Mouse (Mus musculus) embryonic facial prominence, embryonic 11.5 days (tissue): ENCODE data around the gene Rasl2-9. TPM values are rescaled to one million over a fixed set of nuclear protein-coding genes. Genes with fewer than 3 reads are reported as not detected.
"Not testable (repeated sequence)": the region's sequence is repeated elsewhere in the genome, so short reads cannot be mapped to it uniquely, and the experiment has no call there.

Experiments used
- ATAC-seq: fragments of 200-750 bp; cut with Nextera tagmentation; replicated peaks from 2 replicates; pipeline ENCODE4 v1.8.0; 2017; ENCODE audit warnings: low read depth; ENCODE audit not compliant: insufficient number of reproducible peaks, low FRiP score, low TSS enrichment
- DNase-seq: peaks from one replicate; pipeline ENCODE4 v3.0.0-alpha.2; 2015; ENCODE audit warnings: low spot score
- H3K27ac ChIP-seq: fragments of 300-500 bp; sonication (generic); replicated peaks from 2 replicates; pipeline ENCODE4 v1.5.1; 2014; ENCODE audit warnings: mild to moderate bottlenecking, low read depth, low read length, control low read depth
- H3K27me3 ChIP-seq: fragments of 300-500 bp; sonication (generic); 2 replicates; pipeline ENCODE4 v1.6.1; 2014; ENCODE audit warnings: mild to moderate bottlenecking, low read length, moderate library complexity, mixed read lengths; ENCODE audit not compliant: control insufficient read depth, insufficient read depth
- H3K36me3 ChIP-seq: fragments of 300-500 bp; sonication (generic); replicated peaks from 2 replicates; pipeline ENCODE4 v1.6.1; 2014; ENCODE audit warnings: low read depth, mild to moderate bottlenecking, low read length, moderate library complexity, mixed read lengths; ENCODE audit not compliant: control insufficient read depth, insufficient read depth
- H3K4me1 ChIP-seq: fragments of 300-500 bp; sonication (generic); 2 replicates; pipeline ENCODE4 v1.6.1; 2014; ENCODE audit warnings: low read length, mixed read lengths; ENCODE audit not compliant: control insufficient read depth, insufficient read depth
- H3K4me2 ChIP-seq: fragments of 300-500 bp; sonication (generic); 2 replicates; pipeline ENCODE4 v1.6.1; 2014; ENCODE audit warnings: low read depth, mild to moderate bottlenecking, control low read depth, low read length, moderate library complexity
- H3K4me3 ChIP-seq: fragments of 300-500 bp; sonication (generic); 2 replicates; pipeline ENCODE4 v1.5.1; 2014; ENCODE audit warnings: low read depth, low read length, control low read depth
- H3K9ac ChIP-seq: fragments of 300-500 bp; sonication (generic); replicated peaks from 2 replicates; pipeline ENCODE4 v1.6.1; 2014; ENCODE audit warnings: mild to moderate bottlenecking, control low read depth, low read length
- H3K9me3 ChIP-seq: fragments of 300-500 bp; sonication (generic); replicated peaks from 2 replicates; pipeline ENCODE4 v1.6.1; 2016; ENCODE audit warnings: mild to moderate bottlenecking, low read length, inconsistent platforms, mixed read lengths; ENCODE audit not compliant: control insufficient read depth
- WGBS: fragments of 180-500 bp; shearing (Covaris S2); extraction: QIAGEN DNeasy Blood & Tissue Kit; methylation state at CpG from one replicate; pipeline ENCODE4 v1.1.7; 2014; 5-methylcytosine and 5-hydroxymethylcytosine counted together
- microRNA-seq: library from miRNA; unstranded; fragments of <30 nt; microRNA quantifications from one replicate; pipeline ENCODE4, GENCODE M21; 2016; ENCODE audit warnings: borderline number of aligned reads
- polyA plus RNA-seq: library from polyadenylated mRNA; unstranded; fragments of >200 nt; fragmentation: Nextera tagmentation; extraction: Ambion mirVana; gene quantifications from 2 replicates; pipeline ENCODE4 v1.2.1, GENCODE M21; 2014

Gene Rasl2-9
- polyA plus RNA-seq, 1 experiment from 2014 or later = 0.28 TPM

GRCm38 (mm10) chr7:5079365-5080009, 46.3 kb downstream of the Rasl2-9 start:
- H3K4me3 ChIP-seq = peak overlapping the region; percentile 98
- not testable (repeated sequence) for H3K27me3 ChIP-seq, H3K27ac ChIP-seq, H3K4me1 ChIP-seq, H3K9ac ChIP-seq, DNase-seq, H3K9me3 ChIP-seq, H3K36me3 ChIP-seq
- WGBS = 42% methylated on average over 9 of the region's 13 CpGs
- peak; percentile 50 for ATAC-seq
- peak overlapping the region; percentile 27; the same call in 1 of the 2 replicates for H3K4me2 ChIP-seq

- H3K9ac ChIP-seq = no peak overlapping the region
- no peaks in the 10 kb centered on the region for H3K4me1 ChIP-seq
- no peaks in the 10 kb centered on the region for H3K9me3 ChIP-seq
- no peaks in the 10 kb centered on the region for H3K27me3 ChIP-seq
- H3K36me3 ChIP-seq = peaks cover 27% of the 10 kb centered on the region
- no peak overlapping the region for H3K27ac ChIP-seq
- 95% methylated on average over 2 of the region's 2 CpGs for WGBS
- ATAC-seq = no peak
- no peak for DNase-seq
- no peak overlapping the region for H3K4me2 ChIP-seq
- no peak overlapping the region for H3K4me3 ChIP-seq
These were observed 48.8 kb downstream of the Rasl2-9 start for GRCm38 (mm10) chr7:5076931-5077330.

- no peak for ATAC-seq
- no peaks in the 10 kb centered on the region for H3K4me1 ChIP-seq
- 90% methylated on average over 5 of the region's 5 CpGs for WGBS
These were observed 50.8 kb downstream of the Rasl2-9 start for GRCm38 (mm10) chr7:5074984-5075383.

More at GRCm38 (mm10) chr7:5074984-5075383, 50.8 kb downstream of the Rasl2-9 start:
- no peak overlapping the region for H3K27ac ChIP-seq
- H3K4me2 ChIP-seq = no peak overlapping the region
- no peaks in the 10 kb centered on the region for H3K9me3 ChIP-seq
- no peak overlapping the region for H3K4me3 ChIP-seq
- no peak overlapping the region for H3K9ac ChIP-seq
- no peak for DNase-seq
- H3K27me3 ChIP-seq = no peaks in the 10 kb centered on the region
- H3K36me3 ChIP-seq = peaks cover 39% of the 10 kb centered on the region

Small RNA genes lying within 50 kb of the gene (microRNA-seq; reads per million reads assigned to microRNA genes)
- gene Gm26217 = not detected

Other genes with a start within 250 kb of the Rasl2-9 start
- 0.70 and 0.72 TPM in 2 replicates for gene Isoc2a, start 248.8 kb downstream of the Rasl2-9 start, polyA plus RNA-seq
- 0.27 TPM in 1 of 2 replicates, not detected in the other for gene Gm36210, start 219.4 kb downstream of the Rasl2-9 start, polyA plus RNA-seq
- 2.5 and 3.6 TPM in 2 replicates for gene Zfp628, start 210.7 kb downstream of the Rasl2-9 start, polyA plus RNA-seq
- gene Nat14, start 203.9 kb downstream of the Rasl2-9 start, polyA plus RNA-seq = 2.7 and 2.8 TPM in 2 replicates
- gene Ssc5d, start 200.2 kb downstream of the Rasl2-9 start, polyA plus RNA-seq = 0.97 and 1.2 TPM in 2 replicates
- 0.21 TPM in 1 of 2 replicates, not detected in the other for gene Sbk2, start 161.5 kb downstream of the Rasl2-9 start, polyA plus RNA-seq
- gene Sbk3, start 154.8 kb downstream of the Rasl2-9 start, polyA plus RNA-seq = 0.06 TPM in 1 of 2 replicates, not detected in the other
- gene Zfp579, start 129.8 kb downstream of the Rasl2-9 start, polyA plus RNA-seq = 25.3 and 28.4 TPM in 2 replicates
- 7.5 and 9.4 TPM in 2 replicates for gene Zfp524, start 111.5 kb downstream of the Rasl2-9 start, polyA plus RNA-seq
- gene Fiz1, start 111.3 kb downstream of the Rasl2-9 start, polyA plus RNA-seq = 42.5 and 43.0 TPM in 2 replicates
- gene Gm44973, start 110.5 kb downstream of the Rasl2-9 start, polyA plus RNA-seq = 0.59 TPM in 1 of 2 replicates, not detected in the other
- 4.5 and 5.9 TPM in 2 replicates for gene Zfp865, start 105.6 kb downstream of the Rasl2-9 start, polyA plus RNA-seq
- gene Ccdc106, start 105.4 kb downstream of the Rasl2-9 start, polyA plus RNA-seq = 14.9 and 15.1 TPM in 2 replicates
- gene 4632433K11Rik, start 91.8 kb downstream of the Rasl2-9 start, polyA plus RNA-seq = not detected in 2 replicates
- gene Zfp784, start 87.5 kb downstream of the Rasl2-9 start, polyA plus RNA-seq = 2.7 and 3.3 TPM in 2 replicates
- 25.0 and 32.3 TPM in 2 replicates for gene Zfp580, start 74.4 kb downstream of the Rasl2-9 start, polyA plus RNA-seq
- gene U2af2, start 63.8 kb downstream of the Rasl2-9 start, polyA plus RNA-seq = 156 and 164 TPM in 2 replicates
- gene Epn1, start 45.7 kb downstream of the Rasl2-9 start, polyA plus RNA-seq = 46.3 and 51.3 TPM in 2 replicates
- not detected in 2 replicates for gene Rfpl4, start 9.0 kb downstream of the Rasl2-9 start, polyA plus RNA-seq
- gene Vmn1r55, start 23.7 kb upstream of the Rasl2-9 start, polyA plus RNA-seq = 0.01 TPM in 1 of 2 replicates, not detected in the other
- gene Vmn1r56, start 70.8 kb upstream of the Rasl2-9 start, polyA plus RNA-seq = not detected in 2 replicates
- gene Vmn1r57, start 92.5 kb upstream of the Rasl2-9 start, polyA plus RNA-seq = not detected in 2 replicates
- not detected in 2 replicates for gene Gm5065, start 224.6 kb upstream of the Rasl2-9 start, polyA plus RNA-seq
- gene Nlrp2, start 225.1 kb upstream of the Rasl2-9 start, polyA plus RNA-seq = not detected in 2 replicates